Mouse (Mus musculus) heart, embryonic 11.5 days (tissue): ENCODE results near the gene Atg13. TPM values are rescaled to one million over a fixed set of nuclear protein-coding genes. Genes with fewer than 3 reads are reported as not detected.

Experiments used
- ATAC-seq: fragments of 200-750 bp; cut with Nextera tagmentation; replicated peaks from 2 replicates; pipeline ENCODE4 v1.8.0; 2017; ENCODE audit warnings: moderate library complexity; ENCODE audit not compliant: insufficient number of reproducible peaks, low FRiP score, low TSS enrichment
- H3K27ac ChIP-seq: fragments of 300-500 bp; sonication (generic); 2 replicates; pipeline ENCODE4 v1.5.1; 2014; ENCODE audit warnings: mild to moderate bottlenecking, low read depth, low read length
- H3K27me3 ChIP-seq: fragments of 300-500 bp; sonication (generic); 2 replicates; pipeline ENCODE4 v1.6.1; 2014; ENCODE audit warnings: mild to moderate bottlenecking, low read length, mixed read lengths; ENCODE audit not compliant: control insufficient read depth, insufficient read depth
- H3K36me3 ChIP-seq: fragments of 300-500 bp; sonication (generic); 2 replicates; pipeline ENCODE4 v1.6.1; 2014; ENCODE audit warnings: mild to moderate bottlenecking, low read length, moderate library complexity, mixed read lengths; ENCODE audit not compliant: control insufficient read depth, insufficient read depth
- H3K4me1 ChIP-seq: fragments of 300-500 bp; sonication (generic); 2 replicates; pipeline ENCODE4 v1.6.1; 2014; ENCODE audit warnings: low read length; ENCODE audit not compliant: control insufficient read depth, insufficient read depth
- H3K4me2 ChIP-seq: fragments of 300-500 bp; sonication (generic); 2 replicates; pipeline ENCODE4 v1.6.1; 2014; ENCODE audit warnings: mild to moderate bottlenecking, moderate library complexity
- H3K4me3 ChIP-seq: fragments of 300-500 bp; sonication (generic); 2 replicates; pipeline ENCODE4 v1.5.1; 2014; ENCODE audit warnings: low read depth, low read length
- H3K9ac ChIP-seq: fragments of 300-500 bp; sonication (generic); 2 replicates; pipeline ENCODE4 v1.6.1; 2014; ENCODE audit warnings: mild to moderate bottlenecking, low read depth, low read length, moderate library complexity
- H3K9me3 ChIP-seq: fragments of 300-500 bp; sonication (generic); replicated peaks from 2 replicates; pipeline ENCODE4 v1.6.1; 2016; ENCODE audit warnings: low read length; ENCODE audit not compliant: control insufficient read depth
- WGBS: fragments of 180-500 bp; shearing (Covaris S2); extraction: QIAGEN DNeasy Blood & Tissue Kit; methylation state at CpG from one replicate; pipeline ENCODE4 v1.1.7; 2014; ENCODE audit not compliant: insufficient replicate concordance; 5-methylcytosine and 5-hydroxymethylcytosine counted together
- polyA plus RNA-seq: library from polyadenylated mRNA; unstranded; fragments of >200 nt; fragmentation: Nextera tagmentation; extraction: Ambion mirVana; gene quantifications from 2 replicates; pipeline ENCODE4 v1.2.1, GENCODE M21; 2014

The Atg13 gene
- polyA plus RNA-seq, 1 experiment from 2014 or later, result 22.8 TPM

- Histone ChIP-seq H3K36me3 (peaks cover 38% of the 10 kb centered on the region), H3K9ac (peak overlapping the region; percentile 94)
- no peak for ATAC-seq
Measured at GRCm38 (mm10) chr2:91649152-91649551, 61.2 kb downstream of the Atg13 start.

GRCm38 (mm10) chr2:91646733-91647132 lies 63.6 kb downstream of the Atg13 start:
- Histone ChIP-seq H3K9me3 (no peaks in the 10 kb centered on the region), H3K4me1 (peaks cover 16% of the 10 kb centered on the region), H3K27me3 (no peaks in the 10 kb centered on the region), H3K36me3 (peaks cover 39% of the 10 kb centered on the region), H3K27ac (no peak overlapping the region), H3K4me2 (no peak overlapping the region), H3K9ac (no peak overlapping the region), H3K4me3 (no peak overlapping the region)
- ATAC-seq, result no peak
- 22% methylated on average over 1 of the region's 1 CpGs for WGBS

More at GRCm38 (mm10) chr2:91649152-91649551, 61.2 kb downstream of the Atg13 start:
- Histone ChIP-seq H3K4me2 (peak overlapping the region; percentile 97), H3K4me1 (peaks cover 40% of the 10 kb centered on the region), H3K9me3 (no peaks in the 10 kb centered on the region), H3K27ac (peak overlapping the region; percentile 90; the same call in 1 of the 2 replicates), H3K27me3 (no peaks in the 10 kb centered on the region), H3K4me3 (peak overlapping the region; percentile 92)
- WGBS, result 2% methylated on average over 15 of the region's 15 CpGs

GRCm38 (mm10) chr2:91645811-91646210 lies 64.6 kb downstream of the Atg13 start:
- no peak overlapping the region for H3K4me3 ChIP-seq
- no peak for ATAC-seq
- H3K27me3 ChIP-seq, result no peaks in the 10 kb centered on the region
- H3K4me2 ChIP-seq, result no peak overlapping the region
- no peaks in the 10 kb centered on the region for H3K9me3 ChIP-seq
- WGBS, result 94% methylated on average over 11 of the region's 11 CpGs
- peaks cover 9% of the 10 kb centered on the region for H3K4me1 ChIP-seq
- no peak overlapping the region for H3K27ac ChIP-seq
- no peak overlapping the region for H3K9ac ChIP-seq
- H3K36me3 ChIP-seq, result peaks cover 39% of the 10 kb centered on the region

- WGBS, result 93% methylated on average over 15 of the region's 15 CpGs
- Histone ChIP-seq H3K9ac (no peak overlapping the region), H3K36me3 (peaks cover 39% of the 10 kb centered on the region), H3K4me3 (no peak overlapping the region), H3K4me1 (peaks cover 9% of the 10 kb centered on the region), H3K4me2 (no peak overlapping the region), H3K9me3 (no peaks in the 10 kb centered on the region), H3K27ac (no peak overlapping the region), H3K27me3 (no peaks in the 10 kb centered on the region)
- no peak for ATAC-seq
Measured at GRCm38 (mm10) chr2:91645354-91645753, 65.0 kb downstream of the Atg13 start.

- H3K36me3 ChIP-seq, result peaks cover 39% of the 10 kb centered on the region
- no peak overlapping the region for H3K4me2 ChIP-seq
- WGBS, result 93% methylated on average over 11 of the region's 11 CpGs
- no peak for ATAC-seq
- no peaks in the 10 kb centered on the region for H3K27me3 ChIP-seq
- no peak overlapping the region for H3K9ac ChIP-seq
- H3K27ac ChIP-seq, result no peak overlapping the region
- H3K9me3 ChIP-seq, result no peaks in the 10 kb centered on the region
- H3K4me1 ChIP-seq, result peaks cover 7% of the 10 kb centered on the region
- H3K4me3 ChIP-seq, result no peak overlapping the region
Measured at GRCm38 (mm10) chr2:91644021-91644420, 66.4 kb downstream of the Atg13 start.

GRCm38 (mm10) chr2:91642825-91643415 lies 67.5 kb downstream of the Atg13 start:
- Histone ChIP-seq H3K4me3 (no peak overlapping the region), H3K27me3 (no peaks in the 10 kb centered on the region), H3K9ac (no peak overlapping the region), H3K4me2 (no peak overlapping the region), H3K36me3 (peaks cover 39% of the 10 kb centered on the region), H3K4me1 (no peaks in the 10 kb centered on the region), H3K27ac (no peak overlapping the region), H3K9me3 (no peaks in the 10 kb centered on the region)
- ATAC-seq, result no peak
- WGBS, result 77% methylated on average over 2 of the region's 2 CpGs

GRCm38 (mm10) chr2:91638931-91639330 lies 71.4 kb downstream of the Atg13 start:
- no peaks in the 10 kb centered on the region for H3K27me3 ChIP-seq
- WGBS, result 75% methylated on average over 6 of the region's 6 CpGs
- H3K4me3 ChIP-seq, result no peak overlapping the region
- no peaks in the 10 kb centered on the region for H3K9me3 ChIP-seq
- no peak overlapping the region for H3K27ac ChIP-seq
- peaks cover 5% of the 10 kb centered on the region for H3K36me3 ChIP-seq
- H3K4me2 ChIP-seq, result no peak overlapping the region
- ATAC-seq, result no peak
- no peaks in the 10 kb centered on the region for H3K4me1 ChIP-seq
- no peak overlapping the region for H3K9ac ChIP-seq

- Histone ChIP-seq H3K27me3 (no peaks in the 10 kb centered on the region), H3K9me3 (no peaks in the 10 kb centered on the region), H3K4me3 (no peak overlapping the region), H3K9ac (no peak overlapping the region), H3K4me2 (no peak overlapping the region), H3K36me3 (no peaks in the 10 kb centered on the region), H3K4me1 (no peaks in the 10 kb centered on the region), H3K27ac (no peak overlapping the region)
- 73% methylated on average over 5 of the region's 5 CpGs for WGBS
- ATAC-seq, result no peak
Measured at GRCm38 (mm10) chr2:91636727-91637338, 73.5 kb downstream of the Atg13 start.

GRCm38 (mm10) chr2:91636229-91636628 lies 74.1 kb downstream of the Atg13 start, which contains the start of gene F2:
Gene F2, minus strand, starts transcription at chr2:91636414.
- Histone ChIP-seq H3K4me2 (no peak within 1 kb of the TSS), H3K9me3 (no peaks in the 10 kb centered on the region), H3K9ac (no peak within 1 kb of the TSS), H3K4me3 (no peak within 1 kb of the TSS), H3K36me3 (no peaks in the 10 kb centered on the region), H3K4me1 (no peaks in the 10 kb centered on the region), H3K27ac (no peak within 1 kb of the TSS), H3K27me3 (no peaks in the 10 kb centered on the region)
- no peak for ATAC-seq
- 84% methylated on average over 8 of the region's 8 CpGs for WGBS
